Mouse (Mus musculus) lung, adult 2 months (tissue): ENCODE measurements around the gene Sh3gl2. TPM values are rescaled to one million over a fixed set of nuclear protein-coding genes. Genes with fewer than 3 reads are reported as not detected.

Experiments used
- DNase-seq: peaks from one replicate; pipeline ENCODE4 v3.0.0; 2022
- H3K4me1 ChIP-seq: fragments of 200-500 bp; 2 replicates; pipeline ENCODE4 v1.6.1; 2011; ENCODE audit warnings: low read length; ENCODE audit not compliant: control insufficient read depth, insufficient read depth
- H3K4me3 ChIP-seq: fragments of 200-500 bp; replicated peaks from 2 replicates; pipeline ENCODE3; 2011; ENCODE audit warnings: low read depth, mild to moderate bottlenecking, control low read depth, low read length; ENCODE audit errors: extremely low read depth
- CTCF ChIP-seq: fragments of 200-500 bp; IDR thresholded peaks from 2 replicates; pipeline ENCODE4 v1.5.1; 2011; ENCODE audit warnings: mild to moderate bottlenecking, low read length, control low read depth; ENCODE audit not compliant: insufficient read depth
- POLR2A ChIP-seq: fragments of 200-500 bp; IDR thresholded peaks from 2 replicates; pipeline ENCODE4 v1.6.1; 2011; ENCODE audit warnings: low read depth, mild to moderate bottlenecking, control low read depth, low read length, borderline replicate concordance; ENCODE audit errors: extremely low read depth
- WGBS: fragments of 180-500 bp; shearing (Covaris S2); methylation state at CpG from one replicate; pipeline ENCODE4 v1.1.7; 2018; 5-methylcytosine and 5-hydroxymethylcytosine counted together
- polyA plus RNA-seq: library from polyadenylated mRNA; depleted of rRNA; stranded (reverse); fragments of >200 nt; gene quantifications from 2 replicates; pipeline ENCODE4 v1.2.3, GENCODE M21; 2012

Gene Sh3gl2
- polyA plus RNA-seq, 1 experiment: 2.9 TPM

DNA sequence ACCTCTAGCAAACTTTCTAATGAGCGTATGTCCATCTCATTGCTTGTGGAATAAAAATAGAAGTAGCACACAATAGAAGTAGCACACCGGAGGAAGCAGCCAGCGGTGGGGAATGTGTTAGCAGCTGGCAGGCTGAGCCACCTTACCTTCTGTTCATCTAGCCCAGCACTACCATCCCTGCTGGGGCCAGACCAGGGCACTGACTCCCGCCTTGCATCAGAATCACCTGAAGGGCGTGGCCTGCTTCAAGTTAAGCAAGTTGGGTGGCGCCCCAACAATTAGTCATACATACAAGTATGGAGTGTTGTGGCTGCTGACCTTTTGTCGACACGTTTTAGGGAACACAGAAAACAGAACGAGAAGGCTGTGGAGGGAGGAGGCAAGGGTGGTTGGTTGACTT lies 6.5 kb upstream of the Sh3gl2 start:
- TF ChIP-seq CTCF: no peak
- TF ChIP-seq POLR2A: no peak
- no peaks in the 10 kb centered on the region for H3K4me1 ChIP-seq
- no peak overlapping the region for H3K4me3 ChIP-seq
- DNase-seq: no peak
- 79% methylated on average over 9 of the region's 9 CpGs for WGBS

DNA sequence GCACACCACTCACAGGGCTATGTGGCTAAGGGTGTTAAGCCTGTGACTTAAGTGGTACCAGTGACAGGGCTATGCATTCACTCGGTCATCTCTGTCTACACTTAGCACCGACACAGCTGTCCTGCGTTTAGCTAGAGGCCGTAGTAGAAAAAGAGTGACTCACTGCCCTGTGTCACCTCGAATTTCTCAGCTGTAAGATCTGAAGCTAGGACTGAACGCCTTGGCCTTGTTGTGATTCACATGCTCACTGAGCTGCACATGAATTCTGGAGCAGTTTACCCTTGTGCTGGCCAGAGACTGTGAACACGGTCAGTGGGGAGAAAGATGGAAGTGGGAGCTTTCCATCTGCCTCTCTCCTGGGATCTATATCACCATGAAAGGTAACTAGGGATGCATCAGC lies 2.3 kb upstream of the Sh3gl2 start:
- Histone ChIP-seq H3K4me1 (0 out of 2 replicates have a peak, but pooled peaks cover 2% of the 10 kb centered on the region), H3K4me3 (no peak overlapping the region)
- DNase-seq: no peak
- WGBS: 78% methylated on average over 7 of the region's 7 CpGs
- no peak for TF ChIP-seq CTCF
- TF ChIP-seq POLR2A: no peak

DNA sequence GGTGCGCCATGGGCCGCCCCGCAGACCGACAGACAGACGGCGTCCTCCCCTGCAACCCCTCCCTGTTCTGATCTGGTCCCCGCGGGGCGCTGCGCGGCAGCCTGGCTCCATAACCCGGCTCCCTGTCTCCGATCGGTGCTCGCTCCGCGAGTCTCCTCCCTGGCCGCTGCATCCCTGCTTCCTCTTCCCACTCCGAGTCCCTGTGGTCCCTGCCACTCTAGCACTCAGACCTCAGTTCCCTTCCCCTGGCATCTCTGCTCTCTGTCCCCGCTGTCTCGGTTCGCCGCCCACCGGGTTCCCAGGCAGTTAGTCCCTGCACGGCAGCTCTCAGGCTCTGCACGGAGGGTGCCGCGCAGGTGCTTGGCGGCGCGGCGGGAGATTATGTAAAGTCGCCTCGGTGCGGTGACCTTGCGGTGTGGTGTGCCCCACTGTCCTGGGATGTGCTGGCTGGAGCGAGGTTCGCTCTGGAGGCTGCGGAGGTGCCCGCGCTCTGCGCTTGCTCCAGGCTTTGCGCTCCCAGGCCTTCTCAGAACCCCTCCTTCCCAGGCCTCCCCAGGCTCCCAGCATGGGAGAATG lies 798 bp downstream of the Sh3gl2 start:
- 0 out of 2 replicates have a peak, but pooled peaks cover 2% of the 10 kb centered on the region for H3K4me1 ChIP-seq
- TF ChIP-seq POLR2A: no peak
- no peak for TF ChIP-seq CTCF
- DNase-seq: no peak
- peak overlapping the region; percentile 70 for H3K4me3 ChIP-seq
- WGBS: 2% methylated on average over 43 of the region's 43 CpGs

DNA sequence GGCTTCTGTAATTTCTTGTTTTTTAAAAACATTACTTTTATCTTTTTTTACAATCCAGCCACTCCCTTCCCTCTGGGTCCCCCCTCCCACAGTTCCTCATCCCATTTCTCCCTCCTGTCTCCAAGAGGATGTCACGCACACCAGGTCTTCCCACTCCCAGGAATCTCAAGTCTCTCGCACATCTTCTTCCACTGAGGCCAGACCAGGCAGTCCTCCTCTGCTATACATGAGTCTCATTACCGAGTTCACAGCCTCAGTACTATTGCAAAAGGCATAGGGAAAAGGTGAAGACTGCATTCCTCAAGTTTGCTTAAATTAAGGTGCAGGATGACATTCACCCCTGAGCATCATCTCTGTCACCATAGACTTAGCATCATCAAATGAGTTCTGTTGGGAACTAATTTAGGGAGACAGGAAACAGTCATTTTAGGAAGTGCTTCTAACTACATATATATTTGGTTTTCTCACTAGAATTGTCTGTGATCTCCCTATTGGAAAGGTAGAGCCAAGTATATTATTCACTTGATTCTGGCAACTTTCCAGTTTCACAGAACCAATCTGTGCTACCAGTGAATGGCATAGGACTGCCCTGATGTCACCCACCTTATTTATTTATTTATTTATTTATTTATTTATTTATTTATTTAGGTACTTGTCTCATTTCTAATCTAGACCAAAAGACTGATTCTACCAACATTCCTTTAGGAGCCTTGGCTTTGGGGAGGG lies 1.9 kb downstream of the Sh3gl2 start:
- 0 out of 2 replicates have a peak, but pooled peaks cover 2% of the 10 kb centered on the region for H3K4me1 ChIP-seq
- TF ChIP-seq CTCF (no peak), POLR2A (no peak)
- 77% methylated on average over 3 of the region's 3 CpGs for WGBS
- H3K4me3 ChIP-seq: no peak overlapping the region
- no peak for DNase-seq

DNA sequence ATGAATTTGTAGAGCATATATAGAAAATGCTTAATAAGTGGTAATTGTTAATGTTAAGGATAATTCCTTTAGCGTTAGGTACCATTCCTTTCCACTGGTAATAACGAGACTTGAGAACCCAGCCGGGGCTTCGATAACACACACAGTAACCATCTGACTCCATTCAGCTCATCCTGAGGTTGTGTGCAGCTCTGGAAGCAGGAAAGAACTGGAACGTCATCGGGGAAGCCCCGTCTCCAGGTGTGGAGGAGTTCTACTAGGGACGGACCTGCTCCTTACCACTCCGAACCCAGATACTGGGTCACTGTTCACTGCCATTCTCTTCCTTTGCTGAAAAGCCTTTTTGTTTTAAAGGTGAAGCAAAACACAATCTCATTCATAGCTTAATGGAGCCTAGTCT lies 2.6 kb downstream of the Sh3gl2 start:
- no peak overlapping the region for H3K4me3 ChIP-seq
- WGBS: 94% methylated on average over 9 of the region's 9 CpGs
- no peak for DNase-seq

DNA sequence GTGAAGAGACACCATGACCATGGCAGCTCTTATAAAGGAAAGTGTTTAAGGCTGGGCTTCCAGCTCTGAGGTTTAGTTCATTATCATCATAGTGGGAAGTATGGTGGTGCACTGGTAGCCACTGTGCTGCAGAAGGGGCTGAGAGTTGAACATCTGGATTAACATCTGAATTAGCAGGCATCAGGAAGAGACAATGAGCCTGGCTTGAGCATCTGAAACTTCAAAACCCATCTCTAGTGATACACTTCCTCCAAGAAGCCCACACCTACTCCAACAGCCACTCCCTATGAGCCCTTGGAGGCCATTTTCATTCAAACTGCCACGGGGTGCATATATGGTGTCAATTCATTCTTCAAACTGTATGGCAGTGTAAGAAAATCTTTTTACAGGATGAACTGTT lies 3.6 kb downstream of the Sh3gl2 start:
- no peak overlapping the region for H3K4me3 ChIP-seq

More for the DNA sequence above, 2.6 kb downstream of the Sh3gl2 start:
- TF ChIP-seq CTCF (no peak), POLR2A (no peak)
- H3K4me1 ChIP-seq: 0 out of 2 replicates have a peak, but pooled peaks cover 2% of the 10 kb centered on the region

DNA sequence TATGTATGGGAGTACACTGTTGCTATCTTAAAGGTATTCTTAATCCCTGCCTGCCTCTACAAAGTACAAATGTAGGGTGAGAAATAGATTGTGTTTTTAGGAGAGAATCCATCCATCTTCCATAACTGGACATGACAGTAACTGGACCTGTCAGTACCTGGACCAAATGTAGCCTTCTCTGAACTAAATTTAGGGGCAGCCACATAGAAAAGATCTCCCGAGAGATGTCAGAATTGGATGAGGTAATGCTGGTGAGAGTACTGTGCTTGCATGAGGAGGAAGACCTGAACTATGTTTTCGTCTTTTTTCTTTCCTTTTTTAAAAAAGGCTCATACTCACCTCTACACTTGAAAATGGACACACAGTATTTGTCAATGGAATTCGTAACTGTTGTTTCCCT lies 6.0 kb downstream of the Sh3gl2 start:
- Histone ChIP-seq H3K4me1 (no peaks in the 10 kb centered on the region), H3K4me3 (no peak overlapping the region)
- 80% methylated on average over 3 of the region's 3 CpGs for WGBS
- no peak for DNase-seq
- TF ChIP-seq CTCF (no peak), POLR2A (no peak)

More for the DNA sequence above, 3.6 kb downstream of the Sh3gl2 start:
- TF ChIP-seq CTCF (no peak), POLR2A (no peak)
- H3K4me1 ChIP-seq: 0 out of 2 replicates have a peak, but pooled peaks cover 2% of the 10 kb centered on the region
- no peak for DNase-seq
- WGBS: 86% methylated on average over 1 of the region's 1 CpGs

DNA sequence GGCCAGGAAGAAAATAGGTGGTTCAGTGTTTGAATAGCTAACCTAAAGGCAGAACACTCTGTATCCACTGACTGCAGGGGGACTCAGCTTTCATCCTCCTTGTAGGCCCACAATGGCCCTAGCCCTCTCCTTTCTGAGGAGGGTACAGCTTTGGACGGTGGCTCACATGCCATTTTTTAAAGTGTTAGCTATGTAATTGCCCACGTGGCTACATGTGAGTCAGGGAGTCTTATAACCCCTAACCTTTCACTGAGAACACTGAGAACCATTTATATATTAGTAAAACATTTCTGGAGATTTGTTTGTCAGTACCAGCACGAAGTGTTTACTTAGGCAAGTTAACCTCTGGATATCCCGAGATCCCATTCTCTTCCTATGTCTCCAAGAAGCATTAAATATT lies 12.1 kb downstream of the Sh3gl2 start:
- 49% methylated on average over 4 of the region's 4 CpGs for WGBS
- no peak for DNase-seq
- TF ChIP-seq CTCF: no peak
- no peak for TF ChIP-seq POLR2A
- Histone ChIP-seq H3K4me1 (0 out of 2 replicates have a peak, but pooled peaks cover 3% of the 10 kb centered on the region), H3K4me3 (no peak overlapping the region)

DNA sequence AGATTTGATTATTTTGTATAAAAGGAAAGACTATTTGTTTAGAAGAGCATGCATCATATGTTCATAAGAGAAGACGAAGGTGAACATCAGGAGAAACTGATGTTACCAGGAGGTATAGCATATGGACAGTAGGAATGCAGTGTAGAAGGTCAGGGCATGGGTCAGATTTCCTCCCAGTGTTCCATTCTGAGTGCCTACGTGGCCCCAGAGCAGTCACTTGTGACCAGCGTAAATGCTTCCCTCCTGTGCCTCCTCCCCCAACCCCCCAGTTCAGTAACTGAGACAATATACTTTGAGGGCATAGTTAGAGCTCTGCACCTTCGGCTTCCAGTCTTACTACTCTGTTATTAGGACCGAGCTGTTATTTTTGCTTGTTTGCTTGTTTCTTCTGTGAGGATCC lies 17.8 kb downstream of the Sh3gl2 start:
- 76% methylated on average over 5 of the region's 5 CpGs for WGBS
- DNase-seq: no peak
- 0 out of 2 replicates have a peak, but pooled peaks cover 3% of the 10 kb centered on the region for H3K4me1 ChIP-seq
- TF ChIP-seq POLR2A (no peak), CTCF (no peak)
- H3K4me3 ChIP-seq: no peak overlapping the region

DNA sequence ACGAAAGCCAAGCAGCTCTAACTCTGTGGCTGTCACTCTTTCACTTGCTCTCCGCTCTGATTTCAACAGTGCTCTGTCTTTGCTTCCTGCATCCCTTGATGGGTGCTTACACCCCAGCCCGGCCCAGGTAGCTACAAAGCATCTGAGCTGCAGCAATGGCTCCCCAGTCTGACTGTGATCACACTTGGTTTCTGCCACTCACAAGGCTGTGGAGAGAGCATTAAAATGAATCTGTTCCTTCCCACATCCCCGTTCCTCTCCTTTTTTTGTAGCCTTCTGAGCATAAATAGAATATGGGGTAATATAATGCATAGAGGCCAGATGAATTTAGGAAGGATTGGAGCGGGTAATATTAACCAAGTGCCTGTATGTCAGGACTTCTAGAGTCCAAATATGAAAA lies 21.8 kb downstream of the Sh3gl2 start:
- TF ChIP-seq POLR2A (no peak), CTCF (no peak)
- Histone ChIP-seq H3K4me1 (no peaks in the 10 kb centered on the region), H3K4me3 (no peak overlapping the region)
- no peak for DNase-seq
- 79% methylated on average over 5 of the region's 5 CpGs for WGBS
